Mouse (Mus musculus) cerebellum, adult 18-20 months (tissue): Measurements from ENCODE around the gene Cd8b1.

Experiments used
- DNase-seq, 2 experiments: peaks; one replicate each; pipeline ENCODE4 v3.0.0; 2021

Cd8b1 gene

DNA sequence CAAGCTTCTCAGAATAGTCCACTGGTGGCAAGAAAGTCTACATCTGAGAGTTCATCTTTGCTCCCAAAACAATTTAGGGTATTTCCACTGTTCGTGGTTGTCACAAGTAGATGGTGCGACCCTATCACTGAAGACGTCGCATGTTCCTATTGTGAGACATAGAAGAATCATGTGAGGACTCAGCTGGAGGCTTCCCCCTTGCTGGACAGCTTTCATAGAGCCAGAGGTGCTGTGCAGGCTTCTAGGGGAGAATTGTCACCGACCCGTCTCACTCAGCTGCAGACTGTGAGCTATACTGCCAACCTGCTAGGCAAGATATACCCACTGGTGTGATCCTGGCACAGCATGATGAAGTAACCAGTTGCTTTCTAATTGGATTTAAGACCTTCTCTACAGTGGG lies 29.6 kb downstream of the Cd8b1 start:
- DNase-seq, result no peak

DNA sequence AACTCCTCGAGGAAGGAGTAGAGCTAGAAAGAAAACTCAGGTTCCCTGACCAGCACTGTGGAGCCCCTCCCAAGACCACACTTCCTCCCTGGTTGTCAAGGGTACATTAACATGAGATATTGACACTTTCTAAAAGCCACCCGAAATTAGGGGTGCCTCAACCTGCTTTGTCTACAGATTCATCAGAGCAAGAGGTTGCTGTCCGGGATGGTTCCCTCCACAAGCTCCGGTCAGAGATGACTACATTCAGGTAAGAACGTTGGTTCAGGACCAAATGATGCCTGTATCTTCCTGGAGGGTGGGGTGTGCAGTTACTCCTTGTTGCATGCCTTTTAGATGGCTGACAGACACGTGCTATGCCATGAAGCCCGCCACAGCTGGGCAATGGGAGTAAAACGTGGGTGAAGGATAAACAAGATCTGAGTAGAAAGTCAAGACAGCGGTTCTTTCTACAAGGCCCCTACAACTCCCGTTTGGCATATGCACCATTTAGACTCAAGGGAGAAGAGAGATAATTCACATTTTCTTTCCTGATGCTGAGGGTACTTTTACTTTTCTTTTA lies 30.4 kb downstream of the Cd8b1 start:
- no peak for DNase-seq

DNA sequence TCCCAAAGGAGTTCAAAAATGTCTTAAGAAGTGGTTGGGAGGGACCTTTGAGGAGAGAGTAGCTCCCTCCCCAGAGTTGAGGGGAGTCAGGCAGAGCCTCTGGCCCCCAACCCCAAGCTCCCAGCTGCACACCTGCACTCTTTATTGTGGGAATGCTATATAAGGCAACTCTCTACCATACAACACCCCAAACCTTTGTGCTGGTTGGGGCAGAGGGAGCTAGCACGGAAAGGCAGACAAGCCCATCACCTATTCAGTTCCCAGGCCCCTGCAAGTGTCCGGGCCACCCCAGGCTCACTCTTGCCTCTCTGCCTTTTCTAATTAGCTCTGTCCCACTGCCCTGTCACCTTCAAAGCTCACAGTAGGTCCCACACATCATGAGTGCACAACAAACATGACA lies 31.1 kb downstream of the Cd8b1 start:
- no peak for DNase-seq

GRCm38 (mm10) chr6:71357493-71357892 lies 34.9 kb downstream of the Cd8b1 start:
- no peak for DNase-seq

- no peak for DNase-seq
These were observed 37.6 kb downstream of the Cd8b1 start for GRCm38 (mm10) chr6:71360221-71360620.

GRCm38 (mm10) chr6:71360751-71361150 lies 38.2 kb downstream of the Cd8b1 start:
- DNase-seq, result no peak

- DNase-seq, result no peak
These were observed 38.6 kb downstream of the Cd8b1 start for GRCm38 (mm10) chr6:71361156-71361670.

GRCm38 (mm10) chr6:71363995-71364394 lies 41.4 kb downstream of the Cd8b1 start:
- DNase-seq, result no peak

DNA sequence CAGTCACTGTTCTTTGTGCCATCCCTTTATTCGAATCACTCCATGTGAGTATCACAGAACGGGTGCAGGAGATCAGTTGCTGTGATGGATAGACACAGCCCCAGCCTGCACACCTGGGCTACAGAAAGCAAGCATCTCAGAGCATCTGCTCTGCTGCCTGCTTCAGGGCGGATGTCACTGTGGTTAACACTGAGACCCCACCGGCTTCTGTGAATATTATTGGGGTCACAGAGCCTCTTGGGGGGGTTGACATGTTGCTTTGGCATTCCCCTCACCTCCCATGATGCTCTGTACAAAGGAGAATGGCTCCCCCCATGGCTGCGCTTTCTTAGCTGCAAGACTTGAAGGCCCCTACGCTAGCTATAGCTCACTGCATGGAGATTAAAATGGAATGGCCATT lies 46.8 kb downstream of the Cd8b1 start:
- no peak for DNase-seq

GRCm38 (mm10) chr6:71371085-71371605 lies 48.6 kb downstream of the Cd8b1 start:
- no peak for DNase-seq

DNA sequence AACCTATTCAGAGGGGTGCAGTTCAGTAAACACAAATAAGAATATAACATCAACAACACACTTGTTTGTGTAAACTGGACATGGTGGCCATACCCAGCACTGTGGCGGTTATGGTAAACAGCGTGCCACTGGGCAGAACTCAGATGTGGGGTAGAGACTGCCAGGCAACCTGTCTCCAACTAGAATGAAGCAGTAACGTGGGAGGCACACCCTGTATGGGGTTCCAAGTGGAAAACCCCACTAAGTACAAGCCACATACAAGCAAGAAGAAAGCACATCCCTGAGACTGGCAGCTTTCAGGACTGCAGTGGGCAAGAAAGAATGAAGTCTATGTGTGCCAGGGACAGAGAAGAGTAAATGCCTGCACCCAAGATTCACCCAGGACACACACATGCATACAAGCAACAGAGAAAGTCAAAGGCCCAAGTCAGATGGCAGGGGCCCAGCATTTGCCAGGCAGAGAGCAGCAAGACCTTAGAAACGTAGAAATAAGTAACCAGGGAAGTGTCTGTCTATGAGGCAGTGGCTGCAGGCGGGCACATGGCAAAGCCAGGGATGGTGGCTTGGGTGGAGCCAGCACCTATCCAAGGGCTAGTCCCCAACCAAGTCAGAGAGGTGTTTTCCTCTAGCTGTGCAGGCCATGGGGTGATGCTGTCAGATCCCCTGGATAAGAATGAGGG lies 49.6 kb downstream of the Cd8b1 start:
- DNase-seq, result no peak

DNA sequence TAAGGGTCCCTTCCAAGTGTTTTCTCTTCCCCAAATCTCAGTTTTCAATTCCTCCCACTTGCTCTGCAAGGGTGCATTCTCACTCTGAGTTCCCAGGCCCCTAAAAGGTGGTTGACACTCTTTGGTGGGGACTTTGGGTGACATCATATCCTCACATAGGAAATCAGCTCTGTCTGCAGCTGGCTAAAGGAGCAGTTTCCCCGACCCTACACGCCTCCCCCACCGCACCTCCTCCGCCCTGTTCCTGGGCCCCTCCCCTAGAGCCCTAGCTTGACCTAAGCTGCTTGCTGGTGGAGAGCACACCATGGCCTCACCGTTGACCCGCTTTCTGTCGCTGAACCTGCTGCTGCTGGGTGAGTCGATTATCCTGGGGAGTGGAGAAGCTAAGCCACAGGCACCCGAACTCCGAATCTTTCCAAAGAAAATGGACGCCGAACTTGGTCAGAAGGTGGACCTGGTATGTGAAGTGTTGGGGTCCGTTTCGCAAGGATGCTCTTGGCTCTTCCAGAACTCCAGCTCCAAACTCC lies 50.7 kb downstream of the Cd8b1 start, which contains the start of gene Cd8a:
TSS of gene Cd8a (plus strand) at position 179 of the 527 bp plus-strand sequence.
- no peak for DNase-seq

- DNase-seq, result no peak
These were observed 51.8 kb downstream of the Cd8b1 start for GRCm38 (mm10) chr6:71374311-71374829.

DNA sequence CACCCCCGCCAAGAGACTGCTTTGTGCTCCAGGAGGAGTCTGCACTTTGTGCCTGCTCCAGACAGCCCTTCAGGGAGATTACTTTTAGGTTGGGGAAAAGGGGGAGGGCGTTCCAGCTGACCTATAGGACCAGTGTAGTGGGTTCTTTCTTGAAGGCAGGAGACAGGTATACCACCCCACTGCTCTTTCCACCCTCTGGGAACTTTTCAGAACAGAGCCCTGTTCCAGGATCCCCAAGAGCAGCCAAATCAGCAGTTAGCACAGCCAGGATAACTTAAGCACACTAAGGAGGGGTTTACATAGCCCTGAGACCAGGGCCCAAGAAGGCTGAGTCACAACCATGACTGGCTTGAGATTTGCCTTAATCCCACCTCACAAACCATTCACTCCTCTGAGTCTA lies 52.3 kb downstream of the Cd8b1 start:
- DNase-seq, result no peak

GRCm38 (mm10) chr6:71376711-71377110 lies 54.1 kb downstream of the Cd8b1 start:
- DNase-seq, result no peak

DNA sequence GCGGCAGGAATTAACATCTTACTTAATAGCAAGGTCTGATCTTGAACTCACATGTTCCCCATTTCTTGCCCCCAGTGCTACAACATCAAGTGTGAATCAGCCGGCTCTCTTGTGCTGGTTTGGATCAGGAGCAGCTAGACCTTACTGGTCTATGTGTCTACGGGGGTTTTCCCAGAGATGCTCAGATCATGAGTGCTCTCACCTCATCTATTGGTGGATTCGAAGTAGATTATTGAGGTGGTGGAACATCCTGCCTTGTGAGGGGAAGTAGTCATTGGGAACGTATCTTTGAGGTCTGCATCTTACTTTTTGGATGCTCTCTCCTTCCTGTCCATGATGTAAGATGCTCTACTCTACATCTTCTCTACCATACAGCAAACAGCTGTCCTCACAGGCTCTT lies 59.1 kb downstream of the Cd8b1 start:
- no peak for DNase-seq
